Mouse (Mus musculus) hindbrain, postnatal 0 days (tissue): Measurements from ENCODE around the gene Smok3a. TPM values are rescaled to one million over a fixed set of nuclear protein-coding genes. Genes with fewer than 3 reads are reported as not detected.

Source experiments
- ATAC-seq: fragments of 200-750 bp; cut with Nextera tagmentation; 2 replicates; pipeline ENCODE4 v1.8.0; 2017; ENCODE audit warnings: mild to moderate bottlenecking, moderate TSS enrichment, moderate library complexity
- DNase-seq: peaks from one replicate; pipeline ENCODE4 v3.0.0-alpha.2; 2015; ENCODE audit warnings: low spot score
- H3K27ac ChIP-seq: fragments of 300-500 bp; sonication (generic); 2 replicates; pipeline ENCODE4 v1.5.1; 2014; ENCODE audit warnings: mild to moderate bottlenecking
- H3K27me3 ChIP-seq: fragments of 300-500 bp; sonication (generic); 2 replicates; pipeline ENCODE4 v1.6.1; 2014; ENCODE audit warnings: low read length, mixed read lengths; ENCODE audit not compliant: insufficient read depth
- H3K36me3 ChIP-seq: fragments of 300-500 bp; sonication (generic); 2 replicates; pipeline ENCODE4 v1.6.1; 2014; ENCODE audit warnings: low read length, mixed read lengths; ENCODE audit not compliant: insufficient read depth
- H3K4me1 ChIP-seq: fragments of 300-500 bp; sonication (generic); 2 replicates; pipeline ENCODE4 v1.6.1; 2014; ENCODE audit warnings: antibody characterized with exemption, low read length, mixed read lengths; ENCODE audit not compliant: insufficient read depth
- H3K4me2 ChIP-seq: fragments of 300-500 bp; sonication (generic); 2 replicates; pipeline ENCODE4 v1.6.1; 2014; ENCODE audit warnings: low read depth, mild to moderate bottlenecking, low read length, moderate library complexity, mixed read lengths
- H3K4me3 ChIP-seq: fragments of 300-500 bp; sonication (generic); 2 replicates; pipeline ENCODE4 v1.5.1; 2014; ENCODE audit warnings: low read length
- H3K9ac ChIP-seq: fragments of 300-500 bp; sonication (generic); replicated peaks from 2 replicates; pipeline ENCODE4 v1.6.1; 2014; ENCODE audit warnings: mild to moderate bottlenecking, low read length, moderate library complexity, mixed read lengths
- H3K9me3 ChIP-seq: fragments of 300-500 bp; sonication (generic); 2 replicates; pipeline ENCODE4 v1.6.1; 2016; ENCODE audit warnings: low read length, mixed read lengths
- CTCF ChIP-seq: IDR thresholded peaks from 2 replicates; pipeline ENCODE4 v1.5.1; 2016; ENCODE audit warnings: antibody characterized with exemption, control low read depth, low read depth
- WGBS: fragments of 180-500 bp; shearing (Covaris S2); extraction: QIAGEN DNeasy Blood & Tissue Kit; methylation state at CpG from one replicate; pipeline ENCODE4 v1.1.7; 2014; 5-methylcytosine and 5-hydroxymethylcytosine counted together
- polyA plus RNA-seq: library from polyadenylated mRNA; unstranded; fragments of >200 nt; fragmentation: Nextera tagmentation; extraction: Ambion mirVana; gene quantifications from 2 replicates; pipeline ENCODE4 v1.2.1, GENCODE M21; 2015
- total RNA-seq: library from RNA; depleted of rRNA; stranded (reverse); fragments of >200 nt; gene quantifications from 2 replicates; pipeline ENCODE4 v1.2.3, GENCODE M21; 2014; rRNA removed

The Smok3a gene
- total and polyA plus RNA-seq, 2 experiments from 2014 or later, result not detected

GRCm38 (mm10) chr5:138073803-138074202 is 52.7 kb downstream of the Smok3a start:
- no peak overlapping the region for H3K9ac ChIP-seq
- no peak overlapping the region for H3K4me2 ChIP-seq
- H3K27me3 ChIP-seq, result no peaks in the 10 kb centered on the region
- H3K27ac ChIP-seq, result no peak overlapping the region
- ATAC-seq (no peak), DNase-seq (no peak)
- H3K9me3 ChIP-seq, result no peaks in the 10 kb centered on the region
- no peaks in the 10 kb centered on the region for H3K36me3 ChIP-seq
- no peak for TF ChIP-seq CTCF
- no peak overlapping the region for H3K4me3 ChIP-seq
- 89% methylated on average over 4 of the region's 4 CpGs for WGBS
- H3K4me1 ChIP-seq, result no peaks in the 10 kb centered on the region

- no peak overlapping the region for H3K9ac ChIP-seq
- ATAC-seq, result no peak
- H3K4me2 ChIP-seq, result no peak overlapping the region
- no peaks in the 10 kb centered on the region for H3K36me3 ChIP-seq
- H3K9me3 ChIP-seq, result no peaks in the 10 kb centered on the region
- no peak for DNase-seq
- H3K27me3 ChIP-seq, result no peaks in the 10 kb centered on the region
- H3K4me3 ChIP-seq, result no peak overlapping the region
- H3K27ac ChIP-seq, result no peak overlapping the region
- 74% methylated on average over 3 of the region's 3 CpGs for WGBS
- no peak for TF ChIP-seq CTCF
- H3K4me1 ChIP-seq, result no peaks in the 10 kb centered on the region
Measured at GRCm38 (mm10) chr5:138075684-138076083, 54.6 kb downstream of the Smok3a start.

GRCm38 (mm10) chr5:138076148-138076547 is 55.1 kb downstream of the Smok3a start:
- WGBS, result 58% methylated on average over 2 of the region's 2 CpGs
- Histone ChIP-seq H3K36me3 (no peaks in the 10 kb centered on the region), H3K4me3 (no peak overlapping the region), H3K27ac (no peak overlapping the region), H3K27me3 (no peaks in the 10 kb centered on the region), H3K9me3 (no peaks in the 10 kb centered on the region), H3K4me2 (no peak overlapping the region), H3K9ac (no peak overlapping the region), H3K4me1 (no peaks in the 10 kb centered on the region)
- ATAC-seq, result no peak
- DNase-seq, result no peak
- TF ChIP-seq CTCF, result no peak

- no peak for TF ChIP-seq CTCF
- 90% methylated on average over 5 of the region's 5 CpGs for WGBS
- no peaks in the 10 kb centered on the region for H3K27me3 ChIP-seq
- H3K9me3 ChIP-seq, result no peaks in the 10 kb centered on the region
- H3K27ac ChIP-seq, result no peak overlapping the region
- no peak overlapping the region for H3K4me2 ChIP-seq
- H3K9ac ChIP-seq, result no peak overlapping the region
- H3K36me3 ChIP-seq, result no peaks in the 10 kb centered on the region
- ATAC-seq (no peak), DNase-seq (no peak)
- H3K4me1 ChIP-seq, result no peaks in the 10 kb centered on the region
- H3K4me3 ChIP-seq, result no peak overlapping the region
Measured at GRCm38 (mm10) chr5:138080456-138080855, 59.4 kb downstream of the Smok3a start.

GRCm38 (mm10) chr5:138081446-138081845 is 60.4 kb downstream of the Smok3a start:
- WGBS, result 79% methylated on average over 9 of the region's 9 CpGs

GRCm38 (mm10) chr5:138083318-138083900 is 62.3 kb downstream of the Smok3a start:
- no peaks in the 10 kb centered on the region for H3K36me3 ChIP-seq
- no peak overlapping the region for H3K4me3 ChIP-seq
- 66% methylated on average over 2 of the region's 2 CpGs for WGBS
- H3K4me1 ChIP-seq, result no peaks in the 10 kb centered on the region
- H3K27ac ChIP-seq, result no peak overlapping the region
- no peaks in the 10 kb centered on the region for H3K27me3 ChIP-seq
- H3K4me2 ChIP-seq, result no peak overlapping the region
- no peak overlapping the region for H3K9ac ChIP-seq
- DNase-seq (no peak), ATAC-seq (no peak)
- no peaks in the 10 kb centered on the region for H3K9me3 ChIP-seq
- TF ChIP-seq CTCF, result no peak

More at GRCm38 (mm10) chr5:138081446-138081845, 60.4 kb downstream of the Smok3a start:
- no peak overlapping the region for H3K9ac ChIP-seq
- no peaks in the 10 kb centered on the region for H3K36me3 ChIP-seq
- DNase-seq (no peak), ATAC-seq (no peak)
- no peaks in the 10 kb centered on the region for H3K9me3 ChIP-seq
- no peak for TF ChIP-seq CTCF
- H3K27ac ChIP-seq, result no peak overlapping the region
- no peak overlapping the region for H3K4me2 ChIP-seq
- no peaks in the 10 kb centered on the region for H3K4me1 ChIP-seq
- H3K27me3 ChIP-seq, result no peaks in the 10 kb centered on the region
- no peak overlapping the region for H3K4me3 ChIP-seq

GRCm38 (mm10) chr5:138083936-138084335 is 62.9 kb downstream of the Smok3a start:
- ATAC-seq (no peak), DNase-seq (no peak)
- H3K27me3 ChIP-seq, result no peaks in the 10 kb centered on the region
- no peak overlapping the region for H3K4me3 ChIP-seq
- H3K36me3 ChIP-seq, result no peaks in the 10 kb centered on the region
- no peaks in the 10 kb centered on the region for H3K9me3 ChIP-seq
- H3K4me2 ChIP-seq, result no peak overlapping the region
- no peak overlapping the region for H3K27ac ChIP-seq
- no peak overlapping the region for H3K9ac ChIP-seq
- H3K4me1 ChIP-seq, result no peaks in the 10 kb centered on the region
- TF ChIP-seq CTCF, result no peak
- WGBS, result 93% methylated on average over 2 of the region's 2 CpGs

Other genes with a start within 250 kb of the Smok3a start
- 52.8 and 67.0 TPM in 2 replicates for gene Ppp1r35, start 242.4 kb upstream of the Smok3a start, total RNA-seq
- 35.5 and 37.1 TPM in 2 replicates for gene Ppp1r35, start 242.4 kb upstream of the Smok3a start, polyA plus RNA-seq
- gene Mepce, start 233.6 kb upstream of the Smok3a start, total RNA-seq, result 40.3 and 49.2 TPM in 2 replicates
- gene Mepce, start 233.6 kb upstream of the Smok3a start, polyA plus RNA-seq, result 16.8 and 17.1 TPM in 2 replicates
- 3.8 and 4.9 TPM in 2 replicates for gene Zcwpw1, start 233.5 kb upstream of the Smok3a start, total RNA-seq
- 11.4 TPM in 2 replicates for gene Zcwpw1, start 233.5 kb upstream of the Smok3a start, polyA plus RNA-seq
- 0.07 and 0.47 TPM in 2 replicates for gene Pilra, start 185.0 kb upstream of the Smok3a start, total RNA-seq
- 0.43 and 0.46 TPM in 2 replicates for gene Pilra, start 185.0 kb upstream of the Smok3a start, polyA plus RNA-seq
- not detected in 2 replicates for gene Pilrb1, start 163.2 kb upstream of the Smok3a start, total RNA-seq
- not detected in 2 replicates for gene Pilrb1, start 163.2 kb upstream of the Smok3a start, polyA plus RNA-seq
- not detected in 2 replicates for gene Pilrb2, start 149.4 kb upstream of the Smok3a start, total RNA-seq
- gene Pilrb2, start 149.4 kb upstream of the Smok3a start, polyA plus RNA-seq, result not detected in 2 replicates
- gene Cyp3a13, start 99.6 kb upstream of the Smok3a start, total RNA-seq, result 0.16 TPM in 1 of 2 replicates, not detected in the other
- 0.05 TPM in 1 of 2 replicates, not detected in the other for gene Cyp3a13, start 99.6 kb upstream of the Smok3a start, polyA plus RNA-seq
- 6.0 and 8.4 TPM in 2 replicates for gene Gjc3, start 58.2 kb upstream of the Smok3a start, total RNA-seq
- 5.8 and 6.6 TPM in 2 replicates for gene Gjc3, start 58.2 kb upstream of the Smok3a start, polyA plus RNA-seq
- not detected in 2 replicates for gene Azgp1, start 39.7 kb upstream of the Smok3a start, total RNA-seq
- gene Azgp1, start 39.7 kb upstream of the Smok3a start, polyA plus RNA-seq, result not detected in 2 replicates
- gene Smok3b, start 168 bp downstream of the Smok3a start, total RNA-seq, result not detected in 2 replicates
- gene Smok3b, start 168 bp downstream of the Smok3a start, polyA plus RNA-seq, result not detected in 2 replicates
- gene Smok3c, start 31.9 kb downstream of the Smok3a start, total RNA-seq, result not detected in 2 replicates
- gene Smok3c, start 31.9 kb downstream of the Smok3a start, polyA plus RNA-seq, result not detected in 2 replicates
- gene Zkscan1, start 63.8 kb downstream of the Smok3a start, total RNA-seq, result 36.8 and 37.8 TPM in 2 replicates
- 11.7 and 12.0 TPM in 2 replicates for gene Zkscan1, start 63.8 kb downstream of the Smok3a start, polyA plus RNA-seq
- 14.7 and 15.4 TPM in 2 replicates for gene Zscan21, start 95.6 kb downstream of the Smok3a start, total RNA-seq
- 50.3 and 52.1 TPM in 2 replicates for gene Zscan21, start 95.6 kb downstream of the Smok3a start, polyA plus RNA-seq
- gene Zfp113, start 134.5 kb downstream of the Smok3a start, total RNA-seq, result 11.6 and 43.2 TPM in 2 replicates
- gene Zfp113, start 134.5 kb downstream of the Smok3a start, polyA plus RNA-seq, result 7.9 and 11.3 TPM in 2 replicates
- 42.9 and 57.8 TPM in 2 replicates for gene Cops6, start 139.8 kb downstream of the Smok3a start, total RNA-seq
- gene Cops6, start 139.8 kb downstream of the Smok3a start, polyA plus RNA-seq, result 294 and 302 TPM in 2 replicates
- gene Ap4m1, start 150.7 kb downstream of the Smok3a start, total RNA-seq, result 30.3 and 46.9 TPM in 2 replicates
- 14.5 and 16.5 TPM in 2 replicates for gene Ap4m1, start 150.7 kb downstream of the Smok3a start, polyA plus RNA-seq
- 41.6 and 43.0 TPM in 2 replicates for gene Mcm7, start 151.2 kb downstream of the Smok3a start, total RNA-seq
- gene Mcm7, start 151.2 kb downstream of the Smok3a start, polyA plus RNA-seq, result 58.8 and 63.3 TPM in 2 replicates
- gene Taf6, start 166.2 kb downstream of the Smok3a start, total RNA-seq, result 67.2 and 70.2 TPM in 2 replicates
- gene Taf6, start 166.2 kb downstream of the Smok3a start, polyA plus RNA-seq, result 48.2 and 49.9 TPM in 2 replicates
- 11.0 and 11.1 TPM in 2 replicates for gene Cnpy4, start 166.2 kb downstream of the Smok3a start, total RNA-seq
- gene Cnpy4, start 166.2 kb downstream of the Smok3a start, polyA plus RNA-seq, result 20.8 and 23.4 TPM in 2 replicates
- gene Mblac1, start 173.1 kb downstream of the Smok3a start, total RNA-seq, result 9.5 and 16.5 TPM in 2 replicates
- gene Mblac1, start 173.1 kb downstream of the Smok3a start, polyA plus RNA-seq, result 9.3 and 10.6 TPM in 2 replicates
- 0.37 TPM in 1 of 2 replicates, not detected in the other for gene Nxpe5, start 204.6 kb downstream of the Smok3a start, total RNA-seq
- 0.06 TPM in 1 of 2 replicates, not detected in the other for gene Nxpe5, start 204.6 kb downstream of the Smok3a start, polyA plus RNA-seq
- 65.7 and 80.3 TPM in 2 replicates for gene Lamtor4, start 234.2 kb downstream of the Smok3a start, total RNA-seq
- 107 and 110 TPM in 2 replicates for gene Lamtor4, start 234.2 kb downstream of the Smok3a start, polyA plus RNA-seq
- 63.1 and 89.3 TPM in 2 replicates for gene BC037034, start 242.8 kb downstream of the Smok3a start, total RNA-seq
- gene BC037034, start 242.8 kb downstream of the Smok3a start, polyA plus RNA-seq, result 13.2 and 13.5 TPM in 2 replicates